ENCODE assay signal across 22 mouse cellular contexts in the genomic region with DNA sequence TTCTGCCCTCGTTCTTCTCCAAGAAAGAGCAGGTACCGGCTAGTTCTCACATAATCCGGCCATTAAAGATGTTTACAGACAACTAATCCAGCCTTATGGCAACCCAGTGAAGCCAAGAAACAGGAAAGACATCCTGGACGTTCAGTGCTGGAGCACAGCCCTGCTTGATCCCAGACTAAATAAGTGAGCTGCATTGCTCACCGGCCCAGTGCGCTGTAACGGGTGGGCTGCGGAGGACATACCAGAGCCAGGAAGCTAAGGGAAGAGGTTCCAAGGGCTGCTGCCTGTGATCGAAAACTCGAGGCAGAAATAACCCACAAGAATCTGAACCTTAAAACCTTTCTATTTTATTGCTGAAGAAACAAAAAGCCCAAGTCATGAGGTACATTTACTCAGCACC. TPM values are rescaled to one million over a fixed set of nuclear protein-coding genes. Genes with fewer than 3 reads are reported as not detected.
A peak's percentile ranks its signal among the peaks of the same experiment; 100 is the strongest.
DNase-seq lines count a peak whose midpoint lies in the region; ATAC-seq lines count a peak whose summit lies in the region.
"Had no signal": no experiment of that assay in that cellular context is flagged by ENCODE, and none has a peak within 500 bp of the region (broad histone marks: within the 10 kb centered on the region; RNA-seq: fewer than 3 reads in every experiment).

No protein-coding gene starts in this region.

- no peaks in the 10 kb centered on the region for H3K9me3 ChIP-seq in forebrain, embryonic 12.5 days
- H3K9me3 ChIP-seq in forebrain, embryonic 10.5 days: no peaks in the 10 kb centered on the region
- H3K9me3 ChIP-seq in midbrain, embryonic 15.5 days: no peaks in the 10 kb centered on the region
- no peaks in the 10 kb centered on the region for H3K9me3 ChIP-seq in midbrain, embryonic 14.5 days (ENCODE audit: control insufficient read depth, low read length)
- H3K9me3 ChIP-seq: limb, embryonic 13.5 days; neural tube, embryonic 12.5 days had no signal

- peak overlapping the region; percentile 71 for H3K27ac ChIP-seq in forebrain, embryonic 12.5 days
- no peak overlapping the region for H3K27ac ChIP-seq in forebrain, embryonic 10.5 days
- H3K27ac ChIP-seq in midbrain, embryonic 15.5 days: 0 out of 2 replicates have a peak overlapping the region, but pooled peaks have one; percentile 6
- H3K27ac ChIP-seq in midbrain, embryonic 14.5 days (replicated peaks; ENCODE audit: low read depth, low read length): no peak overlapping the region
- H3K27ac ChIP-seq: limb, embryonic 13.5 days; liver, embryonic 14.5 days; neural tube, embryonic 12.5 days had no signal

- H3K27me3 ChIP-seq in forebrain, embryonic 12.5 days: no peaks in the 10 kb centered on the region
- no peaks in the 10 kb centered on the region for H3K27me3 ChIP-seq in forebrain, embryonic 10.5 days (ENCODE audit: poor library complexity, severe bottlenecking)
- no peaks in the 10 kb centered on the region for H3K27me3 ChIP-seq in midbrain, embryonic 15.5 days (replicated peaks)
- H3K27me3 ChIP-seq in midbrain, embryonic 14.5 days (ENCODE audit: control insufficient read depth, insufficient read depth, low read length): no peaks in the 10 kb centered on the region
- H3K27me3 ChIP-seq: limb, embryonic 13.5 days; neural tube, embryonic 12.5 days had no signal

- no peak for DNase-seq in forebrain, embryonic 10.5 days (ENCODE audit: extremely low spot score, low spot score)
- DNase-seq in kidney, postnatal 10 days: peak; percentile 21
- no peak for DNase-seq in kidney, postnatal 25 days
- DNase-seq in midbrain, embryonic 14.5 days: no peak
- no peak for DNase-seq in gastrocnemius, adult 18-20 months (ENCODE audit: low spot score)
- DNase-seq in spleen, adult 18-20 months: no peak
- DNase-seq: cerebellum, adult 9-10 months; embryo, embryonic 11 days; heart, adult 18-20 months; heart, postnatal 4 days; kidney, adult 11 months; thymus, postnatal 4 days had no signal

- H3K4me1 ChIP-seq in forebrain, embryonic 12.5 days: no peaks in the 10 kb centered on the region
- H3K4me1 ChIP-seq in forebrain, embryonic 10.5 days: no peaks in the 10 kb centered on the region
- no peaks in the 10 kb centered on the region for H3K4me1 ChIP-seq in midbrain, embryonic 15.5 days
- no peaks in the 10 kb centered on the region for H3K4me1 ChIP-seq in midbrain, embryonic 14.5 days (ENCODE audit: control insufficient read depth, insufficient read depth, low read length)
- H3K4me1 ChIP-seq: limb, embryonic 13.5 days; neural tube, embryonic 12.5 days had no signal

- no peak overlapping the region for H3K4me3 ChIP-seq in forebrain, embryonic 12.5 days (replicated peaks)
- H3K4me3 ChIP-seq in forebrain, embryonic 10.5 days: no peak overlapping the region
- H3K4me3 ChIP-seq in midbrain, embryonic 15.5 days: no peak overlapping the region
- no peak overlapping the region for H3K4me3 ChIP-seq in midbrain, embryonic 14.5 days (replicated peaks; ENCODE audit: low read depth, low read length)
- H3K4me3 ChIP-seq: limb, embryonic 13.5 days; neural tube, embryonic 12.5 days had no signal

- no peak for ATAC-seq in forebrain, embryonic 12.5 days (ENCODE audit: low FRiP score)
- 0 out of 2 replicates have a peak, but pooled peaks have one; percentile 27 for ATAC-seq in midbrain, embryonic 15.5 days (replicated peaks)
- ATAC-seq in midbrain, embryonic 14.5 days (ENCODE audit: low FRiP score, low TSS enrichment): no peak

- H3K36me3 ChIP-seq in forebrain, embryonic 12.5 days (replicated peaks): no peaks in the 10 kb centered on the region
- no peaks in the 10 kb centered on the region for H3K36me3 ChIP-seq in forebrain, embryonic 10.5 days (replicated peaks)
- H3K36me3 ChIP-seq in midbrain, embryonic 15.5 days (replicated peaks): no peaks in the 10 kb centered on the region
- no peaks in the 10 kb centered on the region for H3K36me3 ChIP-seq in midbrain, embryonic 14.5 days (ENCODE audit: control insufficient read depth, insufficient read depth, low read length)
- H3K36me3 ChIP-seq: limb, embryonic 13.5 days; neural tube, embryonic 12.5 days had no signal

- WGBS in forebrain, embryonic 12.5 days: 80% methylated on average over 10 of the region's 10 CpGs
- 79% methylated on average over 10 of the region's 10 CpGs for WGBS in forebrain, embryonic 10.5 days
- 70% methylated on average over 10 of the region's 10 CpGs for WGBS in midbrain, embryonic 15.5 days
- 72% methylated on average over 10 of the region's 10 CpGs for WGBS in midbrain, embryonic 14.5 days

- no peak overlapping the region for H3K4me2 ChIP-seq in forebrain, embryonic 12.5 days
- H3K4me2 ChIP-seq in midbrain, embryonic 15.5 days: no peak overlapping the region
- no peak overlapping the region for H3K4me2 ChIP-seq in midbrain, embryonic 14.5 days (ENCODE audit: low read length)
- H3K4me2 ChIP-seq: limb, embryonic 13.5 days; neural tube, embryonic 12.5 days had no signal

- H3K9ac ChIP-seq in forebrain, embryonic 12.5 days: no peak overlapping the region
- H3K9ac ChIP-seq in midbrain, embryonic 15.5 days: no peak overlapping the region
- no peak overlapping the region for H3K9ac ChIP-seq in midbrain, embryonic 14.5 days (replicated peaks; ENCODE audit: low read length)
- H3K9ac ChIP-seq: limb, embryonic 13.5 days; liver, embryonic 14.5 days; neural tube, embryonic 12.5 days had no signal

RNA-seq across cellular contexts. Expression of gene Reg4, which starts 11.1 kb away (rescaled TPM):
- polyA plus RNA-seq in forebrain, embryonic 12.5 days (2016; fragmentation: Nextera tagmentation; extraction: Ambion mirVana): not detected in 2 replicates
- polyA plus RNA-seq in forebrain, embryonic 10.5 days (2016; fragmentation: Nextera tagmentation; extraction: Ambion mirVana): 0.14 TPM in 1 of 2 replicates, not detected in the other
- not detected in 2 replicates for polyA plus RNA-seq in midbrain, embryonic 15.5 days (2015; fragmentation: Nextera tagmentation; extraction: Ambion mirVana)
- polyA plus RNA-seq in midbrain, embryonic 14.5 days (2014; fragmentation: Nextera tagmentation; extraction: Ambion mirVana): not detected in 2 replicates
- not detected for total RNA-seq in gastrocnemius, adult 18-20 months (2021)
- total RNA-seq: adrenal gland, postnatal 4 days; heart, adult 18-20 months; heart, postnatal 4 days; MEL had no signal
- polyA plus RNA-seq: limb, embryonic 13.5 days; liver, embryonic 14.5 days; lung, embryonic 16.5 days; neural tube, embryonic 12.5 days had no signal

RNA-seq across cellular contexts. Expression of gene Adam30, which starts 50.4 kb away (rescaled TPM):
- polyA plus RNA-seq in forebrain, embryonic 12.5 days (2016; fragmentation: Nextera tagmentation; extraction: Ambion mirVana): not detected in 2 replicates
- polyA plus RNA-seq in forebrain, embryonic 10.5 days (2016; fragmentation: Nextera tagmentation; extraction: Ambion mirVana): 0.04 TPM in 1 of 2 replicates, not detected in the other
- not detected in 2 replicates for polyA plus RNA-seq in midbrain, embryonic 15.5 days (2015; fragmentation: Nextera tagmentation; extraction: Ambion mirVana)
- not detected in 2 replicates for polyA plus RNA-seq in midbrain, embryonic 14.5 days (2014; fragmentation: Nextera tagmentation; extraction: Ambion mirVana)
- not detected for total RNA-seq in gastrocnemius, adult 18-20 months (2021)
- total RNA-seq: adrenal gland, postnatal 4 days; heart, adult 18-20 months; MEL had no signal
- polyA plus RNA-seq: heart, embryonic 14.5 days; large intestine, adult 2 months; limb, embryonic 13.5 days; liver, embryonic 14.5 days; lung, embryonic 16.5 days; neural tube, embryonic 12.5 days had no signal

Comparison
In these comparisons a context has a peak if more than half of its experiments do, and no peak if none do; other contexts are left out.
1. H3K27ac ChIP-seq: peak in forebrain, embryonic 12.5 days (single experiment) and midbrain, embryonic 15.5 days (single experiment); none in forebrain, embryonic 10.5 days (single experiment) and midbrain, embryonic 14.5 days (single experiment).